Mouse (Mus musculus) urinary bladder, postnatal 10 days (tissue): Measurements from ENCODE around the gene Cldn19.
"Not testable (repeated sequence)": the region's sequence is repeated elsewhere in the genome, so short reads cannot be mapped to it uniquely, and the experiment has no call there.

Experiments used
- DNase-seq: peaks from one replicate; pipeline ENCODE4 v3.0.0; 2022; ENCODE audit warnings: low spot score

Cldn19 gene

DNA sequence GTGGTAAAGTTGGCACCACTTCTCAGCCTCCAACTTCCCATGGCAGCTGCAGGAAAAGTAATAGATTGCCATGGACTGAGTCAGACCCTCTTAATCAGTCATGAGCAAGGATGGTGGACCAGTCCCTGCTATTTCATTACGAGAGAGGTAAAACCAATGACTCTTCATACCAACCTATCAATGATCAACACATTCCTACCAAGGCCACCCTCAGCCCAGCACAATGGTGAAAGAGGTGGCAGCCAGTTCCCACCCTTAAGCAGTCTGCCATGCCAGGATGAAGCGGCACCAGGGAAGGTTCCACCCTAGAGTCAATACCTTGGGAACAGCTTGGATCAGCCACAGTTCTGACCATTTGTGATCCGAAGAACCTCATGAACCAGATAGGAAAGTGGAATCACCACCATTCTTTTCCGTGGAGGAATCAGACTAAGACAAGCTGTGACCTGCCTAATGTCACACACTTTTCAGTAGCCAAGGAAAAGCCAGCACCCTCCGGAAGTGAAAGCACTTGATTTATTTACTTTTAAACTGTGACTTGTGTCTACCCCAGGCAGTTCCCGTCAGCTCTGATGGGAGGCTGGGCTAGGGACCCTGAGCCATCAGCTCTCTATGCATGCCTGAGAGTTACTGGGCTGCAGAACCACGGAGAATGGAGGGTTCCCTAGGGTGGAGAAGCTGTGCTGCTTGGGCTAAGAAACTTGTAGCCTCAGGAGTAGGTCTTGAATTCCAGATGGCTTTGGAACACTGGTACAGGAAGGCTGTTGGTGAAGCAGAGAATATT, 3.0 kb upstream of the Cldn19 start:
- no peak for DNase-seq

DNA sequence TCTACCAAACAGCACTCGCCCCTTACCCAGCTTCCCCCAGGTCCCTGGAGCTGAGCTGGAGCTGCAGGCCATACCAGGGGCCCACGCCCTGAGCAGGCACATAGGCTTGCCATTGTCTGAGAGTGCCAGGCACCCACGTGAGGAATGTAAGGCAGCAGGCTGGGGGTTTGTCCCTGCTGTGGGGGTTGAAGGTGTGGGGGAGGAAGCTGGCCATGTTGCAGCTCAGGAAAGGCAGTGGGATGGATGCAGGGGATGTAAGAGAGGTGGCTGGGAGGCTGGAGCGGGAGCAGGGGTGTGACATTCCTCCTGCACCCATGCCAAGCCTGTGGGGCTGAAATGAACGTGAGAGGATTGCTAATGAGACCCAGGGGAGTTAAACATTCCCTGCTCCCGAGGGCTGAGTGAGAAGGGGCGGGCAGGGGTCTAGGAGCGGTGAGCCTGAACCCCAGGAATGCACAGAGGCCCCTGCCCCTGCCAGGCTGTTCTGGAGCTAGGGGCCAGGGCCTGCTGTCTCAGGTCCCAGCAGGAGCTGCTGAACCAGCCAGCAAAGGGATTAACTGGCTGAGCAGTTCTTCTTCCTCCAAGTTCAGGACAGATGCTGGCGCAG, 1.1 kb upstream of the Cldn19 start:
- no peak for DNase-seq

DNA sequence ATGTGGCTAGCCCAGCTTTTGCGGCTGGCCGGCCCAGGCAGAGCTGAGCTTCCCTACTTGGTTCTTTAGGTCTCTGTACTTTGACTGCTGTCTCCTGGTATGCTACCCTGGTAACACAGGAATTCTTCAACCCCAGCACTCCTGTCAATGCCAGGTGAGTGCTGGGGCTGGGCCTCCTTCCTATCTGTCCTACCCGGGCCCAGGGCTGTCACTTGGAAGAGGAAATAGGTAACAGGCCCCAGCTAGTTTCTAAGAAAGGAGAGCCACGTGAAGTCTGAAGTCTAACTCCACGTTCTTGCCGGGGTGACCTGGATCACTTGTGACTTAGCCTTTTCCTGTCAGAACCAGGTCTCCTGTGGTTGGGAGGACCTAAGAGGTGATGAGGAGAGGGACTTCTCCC, 1.9 kb downstream of the Cldn19 start:
- no peak for DNase-seq

DNA sequence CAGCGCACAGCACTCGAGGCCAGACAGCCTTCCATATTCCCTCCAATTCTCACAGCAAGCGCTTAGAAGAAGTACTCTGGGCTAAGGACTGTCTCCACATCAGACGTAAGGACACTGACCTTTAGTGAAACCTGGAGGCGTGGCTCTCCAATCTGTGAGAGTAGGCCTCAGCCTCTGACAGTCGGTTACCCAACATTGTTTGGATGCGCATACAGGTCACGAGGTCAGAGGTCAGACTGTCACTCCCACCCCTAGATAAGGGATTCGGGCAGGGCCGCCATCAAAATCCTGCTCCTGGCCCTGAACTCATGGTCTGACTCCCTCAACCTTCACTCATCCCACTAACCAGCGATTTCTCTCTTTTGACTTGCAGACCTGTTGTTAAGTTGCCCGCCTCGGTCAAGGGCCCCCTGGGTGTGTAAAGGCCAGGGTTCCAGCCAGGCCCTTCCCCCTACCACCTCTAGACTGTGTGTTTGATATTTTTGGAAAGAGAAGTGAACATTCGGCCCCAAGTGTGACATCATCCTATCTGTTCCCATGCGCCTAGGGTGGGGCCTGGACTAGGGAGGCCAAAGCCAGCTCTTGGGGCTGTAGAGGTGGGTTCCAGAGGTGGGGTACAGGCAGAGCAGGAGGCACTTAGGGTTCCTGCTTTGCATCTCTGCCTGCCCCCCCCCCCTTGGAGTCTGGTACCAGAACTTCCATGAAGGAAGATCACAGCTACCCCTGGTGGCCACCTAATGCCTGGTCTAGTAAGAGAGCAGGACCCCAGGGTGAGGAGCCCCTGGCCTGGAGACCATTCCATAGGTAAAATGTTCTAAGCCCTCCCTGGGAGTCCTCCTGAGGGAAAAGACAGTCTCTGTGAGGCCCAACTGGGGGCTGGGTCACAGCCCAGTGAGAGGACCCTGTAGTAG, 4.4 kb downstream of the Cldn19 start:
- no peak for DNase-seq

DNA sequence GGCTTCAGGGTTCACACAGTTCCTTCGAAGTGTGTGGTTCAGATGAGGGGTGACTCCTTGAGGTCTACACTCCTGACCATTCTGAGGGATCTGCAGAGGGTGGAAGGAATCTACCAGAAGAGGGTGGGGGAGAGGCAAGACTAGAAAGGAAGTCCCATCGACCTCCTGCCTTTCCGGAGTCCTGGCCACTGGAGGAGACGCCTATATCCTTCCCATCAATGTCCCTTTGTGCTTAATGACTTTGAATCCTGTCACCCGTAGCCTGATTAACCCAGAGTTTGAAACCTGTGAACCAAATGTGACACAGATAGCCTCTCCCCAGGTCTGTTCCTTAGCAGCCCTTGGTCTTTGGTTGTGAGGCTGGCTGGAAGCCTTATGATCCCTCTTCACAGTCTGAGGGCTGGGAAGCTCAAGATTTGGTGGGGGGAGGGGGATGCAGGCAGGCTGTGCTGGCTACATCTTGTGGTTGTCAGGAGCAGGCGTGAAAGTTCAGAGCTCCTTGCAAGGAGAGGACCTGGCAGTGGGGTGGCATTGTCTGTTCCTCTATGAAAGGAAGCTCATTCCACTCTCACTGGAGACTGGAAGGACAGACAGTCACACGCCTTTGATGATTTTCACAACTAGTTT, 6.0 kb downstream of the Cldn19 start:
- no peak for DNase-seq

DNA sequence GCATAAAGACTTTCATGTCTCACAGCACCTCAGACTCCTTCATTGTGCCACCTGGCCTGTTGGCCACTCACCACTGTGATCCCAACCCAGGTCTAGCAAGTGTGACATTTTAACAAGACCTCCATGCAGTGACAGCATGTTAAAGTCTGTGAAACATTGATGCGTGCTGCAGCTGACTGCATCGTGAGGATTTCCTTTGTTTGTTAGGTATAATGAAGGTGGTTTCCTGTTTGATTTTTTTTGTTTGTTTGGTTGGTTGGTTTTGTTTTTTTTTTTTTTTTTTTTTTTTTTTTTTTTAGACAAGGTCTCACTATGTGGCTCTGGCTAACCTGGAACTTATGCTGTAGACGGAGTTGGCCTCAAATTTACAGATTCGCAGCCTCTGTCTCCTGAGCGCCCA, 7.3 kb downstream of the Cldn19 start:
- no peak for DNase-seq

DNA sequence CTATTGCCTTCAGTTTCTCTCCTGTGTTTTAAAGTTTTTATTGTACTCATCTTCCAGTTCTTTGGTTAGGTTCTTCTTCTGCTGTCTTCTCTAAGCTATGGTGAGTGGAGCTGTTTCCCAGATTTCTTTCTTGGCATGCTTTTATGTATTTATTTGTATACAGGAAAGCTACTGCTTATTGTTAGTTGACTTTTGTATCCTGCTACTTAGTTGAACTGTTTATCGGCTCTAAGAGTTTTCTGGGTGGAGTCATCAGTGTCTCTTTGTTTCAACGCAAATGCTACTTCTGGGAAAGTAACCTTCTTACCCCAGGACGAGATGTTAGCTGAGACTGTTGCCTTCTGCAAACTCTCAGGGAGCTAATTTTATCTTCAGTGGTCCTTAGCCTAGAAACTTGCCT, 8.2 kb downstream of the Cldn19 start:
- no peak for DNase-seq

DNA sequence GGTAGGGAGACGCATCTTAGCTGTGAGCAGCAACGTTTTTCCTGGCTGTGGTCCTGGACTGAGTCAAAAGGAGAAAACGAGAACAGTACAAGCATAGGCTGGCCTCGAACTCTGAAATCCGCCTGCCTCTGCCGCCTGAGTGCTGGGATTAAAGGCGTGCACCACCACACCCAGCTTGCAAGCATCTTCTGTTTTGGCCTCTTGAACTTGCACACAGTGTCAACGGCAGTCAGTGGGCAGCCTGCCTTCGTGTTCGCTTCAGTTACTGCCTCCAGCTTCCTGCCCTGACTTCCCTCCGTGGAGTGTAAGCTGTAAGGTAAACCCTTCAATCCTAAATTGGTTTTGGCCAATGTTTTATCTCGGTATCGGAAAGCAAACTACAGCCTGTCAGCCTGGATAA, 11.4 kb downstream of the Cldn19 start:
- no peak for DNase-seq

DNA sequence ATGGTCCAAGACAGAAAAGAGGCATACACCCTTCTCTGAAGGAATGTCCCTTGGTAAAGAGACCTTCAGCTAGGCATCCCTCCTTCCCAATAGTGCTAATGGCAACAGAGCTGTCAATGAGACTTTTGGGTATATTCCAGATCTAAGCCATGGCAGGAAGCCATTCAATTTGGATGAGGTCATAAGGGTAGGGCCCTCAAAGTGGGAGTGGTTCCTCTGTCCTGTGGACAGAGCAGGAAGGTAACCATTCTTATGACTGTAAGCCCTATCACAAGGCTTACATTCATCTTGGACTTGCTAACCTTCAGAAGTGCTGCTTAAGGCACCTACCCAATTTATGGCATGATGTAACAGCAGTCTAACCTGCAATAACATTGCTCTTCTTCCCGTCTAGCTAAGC, 19.4 kb downstream of the Cldn19 start:
- no peak for DNase-seq

DNA sequence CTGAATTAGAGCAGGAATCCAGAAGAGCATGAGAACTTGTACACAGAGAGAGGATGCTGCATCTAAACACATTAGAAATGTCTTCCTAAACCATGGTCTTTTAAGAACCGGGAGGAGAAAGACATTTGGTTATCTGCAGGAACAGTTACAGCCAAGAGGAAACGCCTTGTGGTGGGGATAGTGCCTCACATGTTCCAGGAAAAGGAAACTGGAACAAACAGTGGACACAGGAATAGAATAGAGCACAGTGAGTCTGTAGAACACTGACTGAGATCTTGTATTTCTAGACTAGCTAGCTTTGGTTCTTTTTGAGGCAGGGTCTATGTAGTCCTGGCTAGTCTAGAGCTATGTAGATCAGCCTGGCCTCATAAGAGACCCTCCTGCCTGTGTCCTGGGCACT, 20.0 kb downstream of the Cldn19 start:
- DNase-seq: no peak

DNA sequence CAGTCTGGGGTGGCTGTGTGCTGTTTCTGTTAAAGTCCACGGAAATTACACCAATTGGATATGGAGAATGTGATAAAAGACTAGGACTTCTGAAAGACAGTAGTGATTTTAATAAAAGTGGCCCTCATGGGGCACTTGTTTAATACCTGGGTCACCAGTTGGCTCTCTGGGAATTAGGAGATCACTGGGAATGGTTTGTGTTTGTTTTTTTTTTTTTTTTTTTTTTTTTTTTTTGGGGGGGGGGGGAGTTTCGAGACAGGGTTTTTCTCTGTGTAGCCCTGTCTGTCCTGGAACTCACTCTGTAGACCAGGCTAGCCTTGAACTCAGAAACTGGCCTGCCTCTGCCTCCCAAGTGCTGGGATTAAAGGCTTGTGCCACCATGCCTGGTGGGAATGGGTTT, 20.5 kb downstream of the Cldn19 start:
- DNase-seq: no peak

DNA sequence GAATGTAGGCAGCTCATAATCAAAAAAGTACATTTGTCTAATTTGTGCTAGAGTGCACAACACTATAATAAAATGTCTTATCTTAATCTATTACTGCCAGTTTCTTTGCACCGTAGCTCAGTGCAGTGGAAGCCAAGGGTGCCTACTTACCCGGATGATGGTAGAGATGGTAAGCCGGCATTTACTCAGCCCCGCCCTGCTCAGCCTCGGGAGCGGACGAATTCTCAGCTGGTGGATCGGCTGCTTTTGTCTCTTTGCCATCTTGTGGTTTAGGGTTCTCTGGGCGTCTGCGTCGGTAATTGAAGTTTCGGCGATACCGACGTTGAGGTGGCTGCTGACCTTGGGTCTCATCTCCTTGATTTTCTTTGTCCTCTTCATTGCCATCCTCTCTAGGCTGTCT, 23.6 kb downstream of the Cldn19 start:
- DNase-seq: not testable (repeated sequence)

DNA sequence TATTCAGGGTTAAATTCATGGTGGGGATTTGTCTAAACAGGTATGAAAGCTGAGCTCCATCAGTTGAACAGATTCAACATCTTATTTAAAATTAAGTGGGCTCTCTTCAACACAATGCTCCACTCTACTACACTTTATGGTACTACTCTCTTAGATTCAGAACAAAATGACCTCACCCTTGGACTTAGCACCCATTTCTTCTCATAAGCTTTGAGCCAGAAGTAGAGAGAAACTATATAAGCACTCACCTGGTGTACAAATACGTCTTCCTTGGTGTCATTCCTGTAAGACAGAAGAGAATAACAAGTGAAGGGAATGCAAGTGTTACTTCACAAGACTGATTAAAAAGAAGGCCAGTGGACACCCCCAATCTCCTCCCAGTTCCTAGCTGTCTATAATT, 29.6 kb downstream of the Cldn19 start:
- DNase-seq: no peak

DNA sequence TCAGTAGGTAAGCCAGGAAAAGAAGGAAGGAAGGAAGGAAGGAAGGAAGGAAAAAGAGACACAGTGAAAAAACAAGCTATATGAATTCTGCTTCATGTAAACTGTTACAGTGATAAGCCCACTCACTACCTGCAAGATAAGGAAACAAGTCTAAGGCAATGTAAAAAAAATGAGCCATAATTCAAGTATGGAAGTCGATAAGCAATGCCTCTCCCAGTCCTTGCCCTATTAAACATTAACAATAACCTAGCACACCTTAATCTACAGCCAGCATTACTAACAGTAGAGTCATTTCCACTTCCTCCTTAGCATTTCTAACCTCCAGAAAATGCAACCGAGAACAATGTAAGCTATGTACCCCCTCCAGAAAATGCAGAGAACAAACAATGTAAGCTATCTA, 30.1 kb downstream of the Cldn19 start:
- no peak for DNase-seq

DNA sequence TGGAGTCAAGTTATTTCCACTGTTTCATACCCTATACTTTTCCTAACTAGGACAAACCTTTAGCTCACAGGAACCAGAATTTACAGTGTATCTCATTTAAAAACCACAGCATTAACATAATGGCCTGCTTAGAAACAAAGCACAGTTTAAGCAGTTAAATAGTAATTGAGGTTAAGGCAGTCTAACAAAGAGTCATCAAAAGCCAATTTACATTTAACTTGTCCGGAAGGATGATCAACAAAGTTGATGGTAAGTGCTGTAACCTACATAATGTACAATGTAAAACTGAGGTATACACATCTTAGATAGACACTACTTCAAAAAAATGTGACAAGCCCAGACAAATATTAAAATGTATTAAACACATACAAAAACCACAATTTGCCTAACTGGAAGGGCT, 36.7 kb downstream of the Cldn19 start:
- DNase-seq: no peak

DNA sequence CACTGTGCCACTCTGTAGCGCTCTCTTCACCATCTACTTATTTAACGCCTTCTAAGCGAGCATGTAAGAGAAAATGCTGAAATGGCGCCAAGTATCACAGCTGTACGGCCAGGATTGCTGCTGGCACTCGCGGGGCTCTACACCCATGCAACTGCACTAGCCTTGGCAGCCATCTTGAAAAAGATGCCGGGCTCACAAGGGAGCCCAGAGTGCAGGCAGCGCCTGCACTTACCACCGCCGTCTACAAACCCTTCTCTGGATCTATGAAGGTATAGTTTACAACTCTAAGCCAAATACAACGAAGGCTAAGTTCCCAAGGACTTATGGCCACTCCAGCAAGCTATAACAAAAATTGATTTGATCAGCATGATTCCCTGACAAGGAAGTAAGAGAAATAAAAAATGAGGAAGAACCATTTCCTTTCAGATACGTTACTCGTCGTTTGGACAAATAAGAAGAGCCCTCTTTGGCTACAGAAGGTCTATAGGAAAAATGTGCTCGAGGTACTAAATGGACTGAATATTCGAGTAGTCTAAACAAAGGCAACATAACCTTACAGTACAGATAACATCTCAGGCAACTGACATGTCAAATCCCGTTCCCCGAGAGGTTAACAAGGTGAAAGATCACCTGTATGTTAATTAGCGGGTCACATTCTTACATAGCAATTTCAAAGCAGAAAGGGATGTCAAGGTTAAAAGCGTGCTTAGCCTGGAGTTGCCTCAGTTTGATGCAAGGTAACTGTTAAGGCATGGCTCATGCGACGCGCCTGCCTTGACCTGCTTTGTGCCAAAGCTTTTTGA, 37.8 kb downstream of the Cldn19 start:
- no peak for DNase-seq

DNA sequence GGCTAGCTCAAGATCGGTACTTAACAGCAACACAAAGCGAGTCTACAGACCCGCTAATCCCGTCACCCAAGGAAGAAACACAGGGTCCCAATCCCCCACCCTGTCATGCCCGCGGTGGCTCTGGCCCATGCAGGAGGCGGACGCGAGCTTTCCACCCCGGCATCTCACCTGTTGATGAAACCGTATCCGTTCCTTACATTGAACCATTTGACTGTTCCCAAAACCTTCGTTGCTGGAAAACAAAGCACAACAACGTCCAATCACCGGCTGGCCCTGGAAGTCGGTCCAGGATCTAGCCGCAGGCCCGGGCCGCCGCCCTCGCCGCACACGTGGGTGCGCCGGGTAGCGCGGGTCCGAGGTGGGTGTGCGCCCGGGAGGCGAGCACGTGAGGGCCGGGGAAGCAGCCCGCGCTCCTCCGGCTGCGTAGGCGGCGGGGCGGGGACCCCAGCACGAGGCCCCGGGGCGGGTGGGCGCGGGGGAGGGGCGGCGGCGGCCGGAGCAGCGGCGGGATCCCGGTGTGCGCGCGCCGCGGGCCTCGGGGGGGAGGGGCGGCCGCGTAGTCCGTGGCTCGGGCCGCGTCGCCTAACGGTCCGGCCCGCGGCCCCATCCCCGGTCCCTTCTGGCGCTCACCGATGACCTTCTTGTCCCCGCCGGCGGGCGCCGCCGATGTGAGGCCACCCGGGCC, 38.5 kb downstream of the Cldn19 start:
- DNase-seq: no peak

DNA sequence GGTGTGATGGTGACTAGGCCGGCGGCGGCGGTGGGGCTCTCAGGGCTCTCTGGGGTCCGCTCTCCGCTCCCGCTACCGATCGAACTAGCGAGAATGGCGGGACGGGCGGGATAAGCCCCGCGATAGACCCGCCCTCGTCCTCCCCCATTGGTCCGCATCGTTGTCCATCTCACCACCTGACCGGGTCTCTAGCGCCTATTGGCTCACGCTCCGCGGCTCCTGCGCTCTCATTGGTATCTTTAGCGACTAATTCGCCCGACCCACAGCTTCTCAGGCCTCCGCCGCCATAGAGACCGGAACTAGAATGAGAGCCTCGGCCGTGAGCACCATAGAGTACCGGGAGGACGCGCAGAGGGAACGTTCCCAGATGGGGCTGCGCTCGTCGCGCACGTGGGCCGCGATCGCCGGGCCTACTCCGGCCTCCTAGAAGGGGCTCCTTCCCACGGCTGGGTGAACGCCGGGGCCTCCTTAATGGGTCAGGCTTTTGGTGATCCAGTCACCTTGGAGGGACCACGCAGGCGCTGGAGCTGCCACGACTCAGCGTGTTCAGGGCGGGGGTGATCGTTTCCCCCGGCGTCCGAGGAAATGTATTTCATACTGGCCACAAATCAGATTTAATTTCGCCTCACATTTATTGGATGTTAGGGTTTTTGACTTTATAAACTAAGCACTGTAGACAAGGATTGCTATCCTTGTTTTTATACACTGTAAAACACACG, 39.4 kb downstream of the Cldn19 start, which contains the start of gene Ybx1:
Gene Ybx1, minus strand, starts transcription at position 190 of the 719 bp plus-strand sequence.
- DNase-seq: peak; percentile 100

DNA sequence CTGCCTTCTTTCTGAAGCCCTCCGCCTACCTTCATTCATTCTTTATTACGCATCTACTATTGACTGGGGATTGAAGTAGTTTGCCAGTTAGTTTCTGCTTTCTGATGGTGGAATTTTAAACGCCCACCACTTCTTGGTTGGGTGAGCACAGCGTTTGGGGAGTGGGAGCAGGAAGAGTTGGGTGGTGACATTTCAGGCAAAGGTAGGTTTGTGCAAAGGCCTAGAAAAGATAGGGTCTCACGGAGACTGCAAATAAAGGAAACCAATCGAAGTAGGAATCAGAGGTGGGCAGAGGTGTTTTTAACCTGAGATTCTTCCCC, 39.9 kb downstream of the Cldn19 start:
- DNase-seq: no peak

DNA sequence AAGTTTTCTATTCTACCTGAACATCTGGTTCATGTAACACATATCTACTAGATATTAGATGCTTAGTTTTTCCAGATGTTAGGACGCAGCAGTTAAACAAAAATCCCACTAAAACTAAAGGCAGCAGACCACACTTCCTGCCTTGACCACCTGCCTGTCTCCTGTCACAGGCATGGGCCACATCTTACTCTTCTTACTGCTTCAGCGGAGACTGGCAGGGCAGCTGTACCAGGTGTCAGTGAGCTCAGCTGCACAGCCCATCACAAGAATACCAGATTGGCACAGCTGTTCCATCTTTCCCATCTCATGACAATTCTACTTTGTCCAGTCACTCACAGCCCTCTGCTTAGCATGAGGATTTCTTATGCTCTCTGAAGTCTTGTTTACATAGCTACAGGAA, 42.1 kb downstream of the Cldn19 start:
- DNase-seq: no peak
